ENCODE assay signal across 9 mouse cellular contexts in genomic region chr11:88693905-88694893, GRCm38 (mm10). TPM values are rescaled to one million over a fixed set of nuclear protein-coding genes. Genes with fewer than 3 reads are reported as not detected.
DNase-seq lines count a peak whose midpoint lies in the region; ATAC-seq and TF ChIP-seq lines count a peak whose summit lies in the region.
"Had no signal": no experiment of that assay in that cellular context is flagged by ENCODE, and none has a peak within 500 bp of the region (broad histone marks: within the 10 kb centered on the region; RNA-seq: fewer than 3 reads in every experiment).

No protein-coding gene starts in this region.

- H3K9ac ChIP-seq in forebrain, embryonic 16.5 days (replicated peaks; ENCODE audit: low read depth, low read length) = no peak overlapping the region
- peak overlapping the region; percentile 27; the same call in 1 of the 2 replicates for H3K9ac ChIP-seq in lung, embryonic 14.5 days
- 0 out of 2 replicates have a peak overlapping the region, but pooled peaks have one; percentile 33 for H3K9ac ChIP-seq in hindbrain, embryonic 16.5 days (ENCODE audit: low read depth, low read length)
- H3K9ac ChIP-seq in neural tube, embryonic 13.5 days = 0 out of 2 replicates have a peak overlapping the region, but pooled peaks have one; percentile 38
- H3K9ac ChIP-seq: liver, embryonic 14.5 days had no signal

- H3K27me3 ChIP-seq in forebrain, embryonic 10.5 days (ENCODE audit: poor library complexity, severe bottlenecking) = 0 out of 2 replicates have a peak, but pooled peaks cover 4% of the 10 kb centered on the region
- no peaks in the 10 kb centered on the region for H3K27me3 ChIP-seq in forebrain, embryonic 16.5 days (replicated peaks; ENCODE audit: control insufficient read depth, insufficient read depth, low read length)
- no peaks in the 10 kb centered on the region for H3K27me3 ChIP-seq in lung, embryonic 14.5 days (ENCODE audit: insufficient read depth, low read length)
- no peaks in the 10 kb centered on the region for H3K27me3 ChIP-seq in hindbrain, embryonic 16.5 days (replicated peaks; ENCODE audit: control insufficient read depth, insufficient read depth, low read length)
- H3K27me3 ChIP-seq in neural tube, embryonic 13.5 days = no peaks in the 10 kb centered on the region

- H3K9me3 ChIP-seq in forebrain, embryonic 10.5 days = no peaks in the 10 kb centered on the region
- no peaks in the 10 kb centered on the region for H3K9me3 ChIP-seq in forebrain, embryonic 16.5 days (ENCODE audit: control insufficient read depth, low read length)
- H3K9me3 ChIP-seq in lung, embryonic 14.5 days (ENCODE audit: low read depth, low read length) = no peaks in the 10 kb centered on the region
- no peaks in the 10 kb centered on the region for H3K9me3 ChIP-seq in hindbrain, embryonic 16.5 days (ENCODE audit: control insufficient read depth, low read length)
- H3K9me3 ChIP-seq in neural tube, embryonic 13.5 days = no peaks in the 10 kb centered on the region

- no peak for TF ChIP-seq CTCF in lung, embryonic 14.5 days (IDR thresholded peaks at IDR 0.05; ENCODE audit: low read depth)
- no peak for TF ChIP-seq CTCF in lung, adult 2 months (IDR thresholded peaks at IDR 0.05; ENCODE audit: insufficient read depth, low read length)

- peak; percentile 53 for DNase-seq in forebrain, embryonic 10.5 days (ENCODE audit: extremely low spot score, low spot score)
- no peak for DNase-seq in lung, embryonic 14.5 days
- DNase-seq in lung, adult 2 months = no peak
- no peak for DNase-seq in left cerebral cortex, adult 9 months (ENCODE audit: low spot score in 2 of 2)
- DNase-seq in thymus, postnatal 36 days = no peak

- no peak for TF ChIP-seq POLR2A in lung, adult 2 months (IDR thresholded peaks at IDR 0.05; ENCODE audit: borderline replicate concordance, extremely low read depth, low read depth, low read length)

- peaks cover 53% of the 10 kb centered on the region for H3K36me3 ChIP-seq in forebrain, embryonic 10.5 days (replicated peaks)
- H3K36me3 ChIP-seq in forebrain, embryonic 16.5 days (ENCODE audit: control insufficient read depth, insufficient read depth) = no peaks in the 10 kb centered on the region; the same call in 1 of the 2 replicates
- peaks cover 9% of the 10 kb centered on the region for H3K36me3 ChIP-seq in lung, embryonic 14.5 days (ENCODE audit: insufficient read depth)
- no peaks in the 10 kb centered on the region for H3K36me3 ChIP-seq in hindbrain, embryonic 16.5 days (ENCODE audit: control insufficient read depth, insufficient read depth, low read length)
- peaks cover 4% of the 10 kb centered on the region for H3K36me3 ChIP-seq in neural tube, embryonic 13.5 days

- peak overlapping the region; percentile 86 for H3K27ac ChIP-seq in forebrain, embryonic 10.5 days
- no peak overlapping the region for H3K27ac ChIP-seq in forebrain, embryonic 16.5 days (ENCODE audit: low read length)
- peak overlapping the region; percentile 42; the same call in 1 of the 2 replicates for H3K27ac ChIP-seq in lung, embryonic 14.5 days (ENCODE audit: low read depth)
- H3K27ac ChIP-seq in hindbrain, embryonic 16.5 days (ENCODE audit: low read depth, low read length) = no peak overlapping the region; the same call in 1 of the 2 replicates
- H3K27ac ChIP-seq in neural tube, embryonic 13.5 days (replicated peaks) = peak overlapping the region; percentile 73
- H3K27ac ChIP-seq: liver, embryonic 14.5 days had no signal

- no peak for ATAC-seq in forebrain, embryonic 16.5 days
- no peak for ATAC-seq in lung, embryonic 14.5 days (ENCODE audit: insufficient read depth)
- ATAC-seq in hindbrain, embryonic 16.5 days = no peak
- 0 out of 2 replicates have a peak, but pooled peaks have one; percentile 40 for ATAC-seq in neural tube, embryonic 13.5 days (ENCODE audit: low read depth)

- H3K4me2 ChIP-seq in forebrain, embryonic 16.5 days (ENCODE audit: low read length) = no peak overlapping the region
- H3K4me2 ChIP-seq in lung, embryonic 14.5 days = no peak overlapping the region
- peak overlapping the region; percentile 1; the same call in 1 of the 2 replicates for H3K4me2 ChIP-seq in hindbrain, embryonic 16.5 days (ENCODE audit: low read length)
- peak overlapping the region; percentile 23 for H3K4me2 ChIP-seq in neural tube, embryonic 13.5 days

- H3K4me1 ChIP-seq in forebrain, embryonic 10.5 days = peaks cover 93% of the 10 kb centered on the region
- H3K4me1 ChIP-seq in forebrain, embryonic 16.5 days (replicated peaks; ENCODE audit: control insufficient read depth, insufficient read depth, low read length) = peaks cover 50% of the 10 kb centered on the region
- H3K4me1 ChIP-seq in lung, embryonic 14.5 days (ENCODE audit: insufficient read depth) = peaks cover 33% of the 10 kb centered on the region
- H3K4me1 ChIP-seq in lung, adult 2 months (ENCODE audit: control insufficient read depth, insufficient read depth, low read length) = peaks cover 18% of the 10 kb centered on the region
- H3K4me1 ChIP-seq in hindbrain, embryonic 16.5 days (ENCODE audit: control insufficient read depth, insufficient read depth, low read depth, low read length) = peaks cover 64% of the 10 kb centered on the region
- H3K4me1 ChIP-seq in neural tube, embryonic 13.5 days (replicated peaks) = peaks cover 91% of the 10 kb centered on the region

- WGBS in forebrain, embryonic 10.5 days = 33% methylated on average over 20 of the region's 20 CpGs
- WGBS in forebrain, embryonic 16.5 days = 21% methylated on average over 20 of the region's 20 CpGs
- 25% methylated on average over 20 of the region's 20 CpGs for WGBS in lung, embryonic 14.5 days
- WGBS in lung, adult 2 months = 60% methylated on average over 20 of the region's 20 CpGs
- WGBS in hindbrain, embryonic 16.5 days = 16% methylated on average over 20 of the region's 20 CpGs
- WGBS in neural tube, embryonic 13.5 days = 7% methylated on average over 20 of the region's 20 CpGs

- peak overlapping the region; percentile 18 for H3K4me3 ChIP-seq in forebrain, embryonic 10.5 days
- H3K4me3 ChIP-seq in forebrain, embryonic 16.5 days (replicated peaks; ENCODE audit: low read length) = no peak overlapping the region
- no peak overlapping the region for H3K4me3 ChIP-seq in lung, embryonic 14.5 days (ENCODE audit: low read depth, low read length)
- no peak overlapping the region for H3K4me3 ChIP-seq in lung, adult 2 months (replicated peaks; ENCODE audit: extremely low read depth, low read depth, low read length)
- no peak overlapping the region for H3K4me3 ChIP-seq in hindbrain, embryonic 16.5 days (ENCODE audit: low read length)
- H3K4me3 ChIP-seq in neural tube, embryonic 13.5 days = no peak overlapping the region

RNA-seq across cellular contexts. Expression of gene Msi2, which starts 24.1 kb away (rescaled TPM):
- polyA plus RNA-seq in forebrain, embryonic 10.5 days (2016; fragmentation: Nextera tagmentation; extraction: Ambion mirVana) = 19.2 and 20.4 TPM in 2 replicates
- 19.7 and 23.4 TPM in 2 replicates for polyA plus RNA-seq in forebrain, embryonic 16.5 days (2015; fragmentation: Nextera tagmentation; extraction: Ambion mirVana)
- polyA plus RNA-seq in lung, embryonic 14.5 days (2014; fragmentation: Nextera tagmentation; extraction: Ambion mirVana) = 12.7 TPM in 2 replicates
- polyA plus RNA-seq in lung, adult 2 months (2012; rRNA removed) = 28.6 and 29.5 TPM in 2 replicates
- polyA plus RNA-seq in hindbrain, embryonic 16.5 days (2015; fragmentation: Nextera tagmentation; extraction: Ambion mirVana) = 28.8 and 31.0 TPM in 2 replicates
- polyA plus RNA-seq in neural tube, embryonic 13.5 days (2015; fragmentation: Nextera tagmentation; extraction: Ambion mirVana) = 20.9 and 21.7 TPM in 2 replicates

Comparison
In these comparisons a context has a peak if more than half of its experiments do, and no peak if none do; other contexts are left out.
1. H3K27ac ChIP-seq: peak in forebrain, embryonic 10.5 days (single experiment), lung, embryonic 14.5 days (single experiment) and neural tube, embryonic 13.5 days (single experiment); none in forebrain, embryonic 16.5 days (single experiment) and hindbrain, embryonic 16.5 days (single experiment).
2. H3K4me2 ChIP-seq: peak in hindbrain, embryonic 16.5 days (single experiment) and neural tube, embryonic 13.5 days (single experiment); none in forebrain, embryonic 16.5 days (single experiment) and lung, embryonic 14.5 days (single experiment).